Mouse (Mus musculus) 416B (cell line): ENCODE measurements around the gene Pcnx2.

Experiments
- DNase-seq: peaks from one replicate; pipeline ENCODE4 v3.0.0; 2011; ENCODE audit warnings: low read depth

The Pcnx2 gene

GRCm38 (mm10) chr8:125756391-125757105 lies 141.6 kb downstream of the Pcnx2 start:
- no peak for DNase-seq

GRCm38 (mm10) chr8:125755896-125756295 lies 142.2 kb downstream of the Pcnx2 start:
- DNase-seq = no peak

- DNase-seq = no peak
These were observed 147.3 kb downstream of the Pcnx2 start for GRCm38 (mm10) chr8:125750846-125751245.

GRCm38 (mm10) chr8:125747390-125747789 lies 150.7 kb downstream of the Pcnx2 start:
- DNase-seq = no peak

DNA sequence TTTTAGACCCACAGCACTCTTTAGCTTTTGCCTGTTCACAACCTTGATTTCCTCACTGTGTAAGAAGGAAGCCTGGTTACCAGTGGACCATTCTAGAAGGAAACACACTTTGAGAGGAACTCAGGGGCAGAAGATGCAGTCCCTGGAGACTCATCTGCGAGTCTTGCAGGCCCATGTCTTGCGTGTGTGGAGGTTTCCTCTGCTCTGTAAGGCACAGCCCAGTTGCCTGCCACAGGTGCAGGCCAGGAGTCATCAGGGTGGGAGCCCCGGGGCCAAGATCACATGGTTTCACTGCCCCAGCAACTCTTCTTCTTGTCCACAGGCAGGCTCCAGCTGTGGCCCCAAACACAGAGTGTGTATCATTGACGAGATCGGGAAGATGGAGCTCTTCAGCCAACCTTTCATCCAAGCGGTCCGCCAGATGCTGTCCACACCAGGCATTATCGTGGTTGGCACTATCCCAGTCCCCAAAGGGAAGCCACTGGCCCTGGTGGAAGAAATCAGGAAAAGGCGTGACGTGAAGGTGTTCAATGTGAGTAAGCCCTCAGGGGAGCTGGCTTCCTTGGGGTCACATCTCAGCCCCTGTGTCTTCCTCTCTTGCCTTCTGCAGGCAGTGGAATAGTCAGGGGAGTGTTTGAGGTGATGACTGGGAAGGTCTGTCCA lies 153.1 kb downstream of the Pcnx2 start:
- no peak for DNase-seq

DNA sequence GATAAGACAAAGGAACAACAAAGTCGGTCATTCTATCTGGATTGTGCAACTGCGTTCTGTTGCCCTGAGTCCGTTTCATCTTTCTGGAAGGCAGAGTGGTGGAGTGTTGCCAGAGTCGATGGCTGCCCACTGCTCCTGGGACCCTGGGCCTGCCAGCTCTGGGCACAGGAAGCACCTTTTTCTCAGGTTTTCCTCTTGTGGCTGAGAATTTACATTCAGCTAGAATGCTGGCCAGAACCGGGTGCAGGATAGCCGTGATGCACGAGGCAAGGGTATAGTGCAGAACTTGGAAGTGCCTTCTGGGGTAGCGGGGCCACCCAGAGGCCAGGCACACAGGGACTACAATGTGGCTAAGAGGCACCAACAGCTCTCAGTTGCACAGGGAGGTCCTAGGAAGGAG lies 155.7 kb downstream of the Pcnx2 start:
- DNase-seq = peak; percentile 17

DNA sequence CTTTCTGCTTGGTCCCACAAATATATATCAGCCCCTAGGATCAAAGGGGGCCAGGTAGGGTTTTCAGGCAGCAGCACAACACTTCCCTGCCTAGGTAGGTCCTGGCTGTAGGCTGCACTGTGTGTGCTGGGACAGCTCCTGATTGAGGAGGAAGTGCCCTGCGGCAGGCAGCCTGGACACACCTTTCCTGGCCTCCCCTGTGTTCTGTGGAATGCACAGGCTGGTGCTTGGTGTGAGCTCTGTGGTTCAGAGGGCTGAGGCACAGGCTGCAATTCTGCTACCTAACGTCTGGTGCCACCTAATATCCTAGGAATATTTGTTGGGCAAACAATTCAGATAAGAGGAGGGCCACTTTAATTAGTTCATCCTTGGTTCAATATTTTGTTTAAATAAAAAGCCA lies 156.3 kb downstream of the Pcnx2 start:
- DNase-seq = no peak

GRCm38 (mm10) chr8:125741377-125741776 lies 156.7 kb downstream of the Pcnx2 start:
- DNase-seq = no peak

DNA sequence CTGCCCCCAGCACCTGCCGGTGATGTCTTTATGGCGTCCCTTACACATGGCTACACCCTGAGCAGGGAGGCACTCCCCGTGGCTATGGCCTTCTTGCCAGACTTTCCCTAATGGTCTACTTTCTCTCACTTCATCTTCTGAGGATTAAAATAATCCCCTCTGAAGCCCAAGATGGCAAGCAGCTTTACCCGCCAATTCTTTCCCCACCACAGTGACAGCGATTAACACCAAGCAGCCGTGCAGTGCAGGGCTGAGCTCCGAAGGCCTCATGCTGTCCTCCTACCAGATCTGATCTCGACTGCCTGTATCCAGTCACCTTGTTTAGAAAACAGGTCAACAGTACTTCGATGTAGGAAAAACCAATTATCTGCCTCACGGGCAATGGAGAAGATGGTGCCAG lies 157.5 kb downstream of the Pcnx2 start:
- no peak for DNase-seq

DNA sequence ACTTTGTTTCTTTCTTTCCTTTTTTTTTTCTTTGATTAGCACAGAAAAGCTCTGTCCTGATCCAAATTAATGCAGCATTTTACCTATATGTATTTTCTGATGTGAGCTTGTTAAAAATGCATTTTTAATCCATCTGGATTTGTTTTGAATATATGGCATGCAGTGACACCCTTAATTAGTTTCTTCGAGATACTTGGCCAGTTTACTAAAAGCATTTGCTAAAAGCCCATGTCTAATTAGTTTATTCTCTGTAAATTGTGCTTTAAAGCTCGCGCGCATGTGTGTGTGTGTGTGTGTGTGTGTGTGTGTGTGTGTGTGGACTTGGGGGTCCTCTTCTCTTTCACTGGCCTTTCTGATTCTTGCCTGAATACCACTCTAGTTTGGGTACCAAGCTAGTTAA lies 159.2 kb downstream of the Pcnx2 start:
- no peak for DNase-seq

- no peak for DNase-seq
These were observed 163.9 kb downstream of the Pcnx2 start for GRCm38 (mm10) chr8:125733964-125734956.

- no peak for DNase-seq
These were observed 168.4 kb downstream of the Pcnx2 start, which contains the start of gene Ntpcr for GRCm38 (mm10) chr8:125729746-125730145. Gene Ntpcr (plus strand): TSS chr8:125729963.

DNA sequence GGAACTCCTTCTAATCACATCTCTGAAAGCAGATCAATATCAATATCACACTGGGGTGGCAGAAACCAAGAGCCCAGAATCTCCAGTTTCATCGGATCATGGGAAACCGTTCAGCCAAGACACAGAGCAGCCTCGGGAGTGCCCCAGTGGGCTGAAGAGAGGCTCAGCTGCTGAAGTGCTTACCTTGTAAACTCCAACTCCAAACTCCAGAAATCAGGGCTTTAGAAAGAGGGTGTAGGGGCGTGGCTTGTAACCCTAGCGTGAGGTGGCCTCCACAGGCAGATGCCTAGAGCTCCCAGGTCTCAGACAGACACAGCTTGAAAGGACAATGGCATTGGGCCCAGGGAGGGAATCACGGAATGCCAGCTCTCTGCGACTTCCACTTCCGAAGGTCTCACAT lies 170.3 kb downstream of the Pcnx2 start:
- no peak for DNase-seq

DNA sequence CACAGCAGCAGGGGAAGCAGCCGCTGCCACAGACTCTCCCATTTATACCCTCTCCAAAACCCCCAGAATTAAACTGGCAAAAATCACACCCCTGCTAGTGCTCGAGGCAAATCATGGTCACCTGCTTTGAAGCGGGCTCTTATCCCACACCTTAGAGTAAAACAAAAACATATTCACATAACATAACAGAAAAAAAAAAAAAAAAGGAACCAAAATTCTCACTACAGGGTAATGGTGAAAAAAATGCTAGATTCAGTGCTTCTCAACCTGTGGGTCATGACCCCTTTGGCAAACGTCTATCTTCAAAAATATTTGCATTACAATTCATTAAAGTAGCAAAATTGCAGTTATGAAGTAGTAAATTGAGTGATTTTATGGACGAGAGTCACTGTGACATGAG lies 171.1 kb downstream of the Pcnx2 start:
- DNase-seq = no peak

DNA sequence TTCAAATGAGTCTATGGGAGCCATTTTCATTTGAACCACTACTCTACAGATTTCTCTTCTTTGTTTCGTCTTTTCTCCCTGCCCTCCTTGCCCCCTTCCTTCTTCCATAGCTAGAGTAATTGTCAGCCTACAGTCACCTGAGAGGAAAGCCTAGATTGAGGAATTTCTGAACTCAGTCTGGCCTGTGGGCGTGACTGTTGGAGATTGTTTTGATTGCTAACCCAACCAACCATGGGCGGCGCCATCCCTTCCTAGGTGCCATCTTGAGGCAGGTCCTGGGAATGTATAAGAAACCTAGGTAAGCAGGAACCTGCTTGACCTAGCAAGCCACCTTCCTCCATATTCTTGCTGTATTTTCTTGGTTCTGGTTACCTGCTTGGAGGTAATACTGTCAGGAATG lies 172.0 kb downstream of the Pcnx2 start:
- DNase-seq = no peak

DNA sequence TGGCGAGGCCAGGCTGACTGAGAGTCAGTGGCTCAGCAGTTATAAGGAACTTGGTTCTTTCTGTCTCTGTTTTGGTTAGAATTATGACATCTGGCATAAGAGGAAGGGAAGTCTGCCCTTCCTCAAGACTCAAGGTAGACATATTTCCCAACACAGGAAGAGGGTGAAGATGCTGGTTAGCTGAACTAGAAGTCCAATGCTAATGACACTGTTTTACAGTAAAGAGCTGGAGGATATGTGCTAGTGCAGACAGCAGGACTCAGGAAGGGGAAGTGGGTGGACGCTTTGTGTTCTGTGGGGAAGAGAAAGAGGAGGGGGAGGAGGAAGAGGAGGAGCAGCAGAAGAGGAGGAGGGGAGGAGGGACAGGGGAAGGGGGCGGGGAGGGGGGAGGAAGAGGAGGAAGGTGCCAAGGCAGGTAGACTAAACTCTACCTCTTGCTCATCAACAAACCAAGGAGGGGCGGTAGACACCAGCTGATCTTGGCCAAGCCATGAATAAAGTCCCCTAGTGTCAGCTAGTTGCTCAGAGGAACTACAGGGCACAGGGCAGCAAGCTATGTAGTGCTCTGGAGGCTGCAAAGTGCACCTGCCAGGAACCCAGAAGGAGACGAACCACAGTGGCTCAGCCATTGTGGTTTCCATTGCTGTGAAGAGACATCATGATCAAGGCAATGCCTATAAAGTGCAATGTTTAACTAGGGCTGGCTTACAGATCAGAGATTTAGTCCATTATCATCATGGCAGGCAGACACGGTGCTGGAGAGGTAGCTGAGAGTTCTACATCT lies 172.9 kb downstream of the Pcnx2 start:
- peak; percentile 41 for DNase-seq

- no peak for DNase-seq
These were observed 174.7 kb downstream of the Pcnx2 start for GRCm38 (mm10) chr8:125723437-125723836.

GRCm38 (mm10) chr8:125722675-125723074 lies 175.4 kb downstream of the Pcnx2 start:
- no peak for DNase-seq

DNA sequence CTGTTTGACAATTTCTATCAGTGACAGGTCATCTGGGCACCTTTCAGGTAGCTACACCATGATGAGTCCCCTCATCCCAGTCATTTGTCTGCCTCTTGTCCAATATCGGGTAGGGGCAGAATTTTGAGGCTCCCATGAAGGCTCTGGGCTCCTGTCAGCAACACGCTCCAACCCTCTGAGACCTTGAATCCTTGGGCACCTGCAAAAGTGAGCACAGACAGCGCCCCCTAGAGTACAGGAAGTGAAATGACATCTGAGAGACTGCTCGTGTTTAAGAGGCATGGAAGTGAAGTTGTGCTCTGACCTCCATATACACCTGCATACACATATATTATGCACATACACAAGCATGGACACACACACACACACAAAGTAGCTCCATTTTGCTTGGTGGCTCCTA lies 179.2 kb downstream of the Pcnx2 start:
- no peak for DNase-seq

GRCm38 (mm10) chr8:125716613-125717012 lies 181.5 kb downstream of the Pcnx2 start:
- DNase-seq = no peak

GRCm38 (mm10) chr8:125716211-125716610 lies 181.9 kb downstream of the Pcnx2 start:
- no peak for DNase-seq

DNA sequence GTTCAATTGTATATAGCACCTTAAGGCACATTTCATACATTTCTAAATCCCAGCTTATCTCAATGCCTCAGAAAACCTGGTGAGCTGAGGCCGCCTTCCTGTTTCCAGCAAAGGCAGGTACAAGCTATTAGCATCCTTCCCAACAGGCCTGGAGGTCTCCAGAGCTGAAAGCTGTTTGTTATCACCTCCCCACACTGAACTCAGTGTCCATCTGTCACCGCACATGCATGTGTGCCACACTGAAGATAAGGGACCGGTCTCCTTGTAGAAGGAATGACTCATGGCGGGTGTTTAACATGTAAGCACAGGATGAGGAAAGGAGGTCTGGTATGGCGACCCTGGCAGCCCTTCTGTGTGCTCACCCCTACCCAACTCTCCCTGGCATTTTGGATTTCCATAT lies 186.6 kb downstream of the Pcnx2 start:
- DNase-seq = no peak
